Mouse (Mus musculus): ENCODE results near the gene Daam1. TPM values are rescaled to one million over a fixed set of nuclear protein-coding genes. Genes with fewer than 3 reads are reported as not detected.

The Daam1 gene
- polyA plus RNA-seq, 1 experiment from 2014 or later = 13.8 TPM

GRCm38 (mm10) chr12:71809550-71809949 lies 21.3 kb upstream of the Daam1 start:
- 83% methylated on average over 3 of the region's 3 CpGs for WGBS
- Histone ChIP-seq H3K9me3 (no peaks in the 10 kb centered on the region), H3K27me3 (no peaks in the 10 kb centered on the region), H3K4me2 (no peak overlapping the region), H3K36me3 (no peaks in the 10 kb centered on the region), H3K4me1 (peaks cover 11% of the 10 kb centered on the region), H3K9ac (no peak overlapping the region), H3K4me3 (no peak overlapping the region), H3K27ac (no peak overlapping the region)
- no peak for ATAC-seq (ENCODE audit: borderline replicate concordance, extremely low read depth, low FRiP score, low TSS enrichment)

DNA sequence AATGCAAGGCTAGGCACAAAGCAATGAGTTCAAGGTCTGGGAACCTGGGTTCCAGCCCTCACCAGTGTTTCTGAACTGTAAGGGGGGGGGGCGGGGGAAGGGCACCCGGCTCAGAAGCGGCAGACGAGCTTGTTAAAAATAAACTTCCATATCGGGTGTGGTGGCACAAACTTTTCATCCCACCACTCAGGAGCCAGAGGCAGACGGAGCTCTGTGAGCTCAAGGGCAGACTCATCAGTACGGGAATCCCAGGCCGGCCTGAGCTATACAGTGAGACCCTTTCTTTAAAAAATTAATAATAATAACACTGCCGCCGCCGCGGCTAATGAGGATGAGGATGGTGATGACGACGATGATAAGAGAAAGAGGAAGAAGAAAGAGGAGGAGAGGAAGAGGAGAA lies 18.3 kb upstream of the Daam1 start:
- H3K4me2 ChIP-seq = no peak overlapping the region
- no peak overlapping the region for H3K4me3 ChIP-seq
- H3K36me3 ChIP-seq = no peaks in the 10 kb centered on the region
- no peak overlapping the region for H3K27ac ChIP-seq
- H3K4me1 ChIP-seq = peaks cover 8% of the 10 kb centered on the region
- no peak overlapping the region for H3K9ac ChIP-seq
- H3K27me3 ChIP-seq = no peaks in the 10 kb centered on the region
- WGBS = 70% methylated on average over 14 of the region's 14 CpGs
- no peak for ATAC-seq (ENCODE audit: borderline replicate concordance, extremely low read depth, low FRiP score, low TSS enrichment)
- no peaks in the 10 kb centered on the region for H3K9me3 ChIP-seq

DNA sequence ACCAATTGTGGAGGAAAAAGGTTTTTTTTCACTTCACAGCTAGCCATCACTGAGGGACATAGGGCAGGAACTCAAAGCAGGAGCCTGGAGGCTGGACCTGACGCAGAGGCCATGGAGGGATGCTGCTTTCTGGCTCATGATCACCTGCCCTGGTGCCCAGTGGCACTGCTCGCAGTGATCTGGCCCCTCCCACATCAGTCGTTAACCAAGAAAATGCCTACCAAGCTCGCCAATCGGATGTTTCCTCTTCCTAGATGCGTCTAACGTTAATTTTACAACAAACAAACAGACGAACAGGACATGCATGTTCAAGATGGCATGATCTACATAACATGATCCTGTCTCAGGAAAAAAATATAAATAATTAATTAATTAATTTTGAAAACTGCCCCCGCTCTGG lies 17.6 kb upstream of the Daam1 start:
- Histone ChIP-seq H3K36me3 (no peaks in the 10 kb centered on the region), H3K4me2 (no peak overlapping the region), H3K27me3 (no peaks in the 10 kb centered on the region), H3K9me3 (no peaks in the 10 kb centered on the region), H3K9ac (no peak overlapping the region), H3K27ac (no peak overlapping the region), H3K4me1 (peaks cover 3% of the 10 kb centered on the region; the same call in 1 of the 2 replicates), H3K4me3 (no peak overlapping the region)
- ATAC-seq (ENCODE audit: borderline replicate concordance, extremely low read depth, low FRiP score, low TSS enrichment) = no peak
- 83% methylated on average over 9 of the region's 9 CpGs for WGBS

GRCm38 (mm10) chr12:71813761-71814160 lies 17.1 kb upstream of the Daam1 start:
- Histone ChIP-seq H3K36me3 (no peaks in the 10 kb centered on the region), H3K9me3 (no peaks in the 10 kb centered on the region), H3K9ac (no peak overlapping the region), H3K4me3 (no peak overlapping the region), H3K4me2 (no peak overlapping the region), H3K27ac (no peak overlapping the region), H3K27me3 (no peaks in the 10 kb centered on the region), H3K4me1 (peaks cover 3% of the 10 kb centered on the region; the same call in 1 of the 2 replicates)
- ATAC-seq (ENCODE audit: borderline replicate concordance, extremely low read depth, low FRiP score, low TSS enrichment) = no peak
- WGBS = 14% methylated on average over 7 of the region's 7 CpGs

- Histone ChIP-seq H3K9me3 (no peaks in the 10 kb centered on the region), H3K4me1 (peaks cover 10% of the 10 kb centered on the region), H3K4me3 (no peak overlapping the region), H3K4me2 (no peak overlapping the region), H3K9ac (no peak overlapping the region), H3K27me3 (no peaks in the 10 kb centered on the region), H3K27ac (no peak overlapping the region), H3K36me3 (no peaks in the 10 kb centered on the region)
- no peak for ATAC-seq (ENCODE audit: borderline replicate concordance, extremely low read depth, low FRiP score, low TSS enrichment)
- 60% methylated on average over 5 of the region's 5 CpGs for WGBS
Measured at GRCm38 (mm10) chr12:71820094-71820493, 10.8 kb upstream of the Daam1 start.

DNA sequence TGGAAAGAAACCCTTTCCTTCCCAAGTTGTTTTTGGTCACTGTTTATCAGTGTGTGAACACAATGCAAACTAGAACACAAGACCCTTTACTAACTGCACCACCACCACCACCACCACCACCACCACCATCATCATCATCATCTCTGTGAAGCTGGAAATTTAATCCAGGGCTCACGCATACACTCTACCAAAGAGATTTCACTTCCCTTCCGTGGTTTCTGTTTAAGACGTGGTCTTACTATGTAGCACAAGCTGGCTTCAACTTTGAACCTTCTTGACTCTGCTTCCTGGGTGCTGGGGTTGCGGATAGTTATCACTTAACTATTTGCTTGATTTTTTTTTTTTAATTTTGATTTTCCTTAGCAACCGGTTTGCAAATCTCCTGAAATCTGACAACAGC lies 9.6 kb upstream of the Daam1 start:
- Histone ChIP-seq H3K4me3 (no peak overlapping the region), H3K9me3 (no peaks in the 10 kb centered on the region), H3K4me1 (peaks cover 10% of the 10 kb centered on the region), H3K27ac (no peak overlapping the region), H3K4me2 (no peak overlapping the region), H3K36me3 (no peaks in the 10 kb centered on the region), H3K9ac (no peak overlapping the region), H3K27me3 (no peaks in the 10 kb centered on the region)
- 81% methylated on average over 5 of the region's 5 CpGs for WGBS
- ATAC-seq (ENCODE audit: borderline replicate concordance, extremely low read depth, low FRiP score, low TSS enrichment) = no peak

GRCm38 (mm10) chr12:71821743-71822142 lies 9.1 kb upstream of the Daam1 start:
- 56% methylated on average over 8 of the region's 8 CpGs for WGBS
- H3K36me3 ChIP-seq = no peaks in the 10 kb centered on the region
- H3K4me1 ChIP-seq = peaks cover 10% of the 10 kb centered on the region
- no peak overlapping the region for H3K9ac ChIP-seq
- no peaks in the 10 kb centered on the region for H3K27me3 ChIP-seq
- no peaks in the 10 kb centered on the region for H3K9me3 ChIP-seq
- no peak for ATAC-seq (ENCODE audit: borderline replicate concordance, extremely low read depth, low FRiP score, low TSS enrichment)
- no peak overlapping the region for H3K27ac ChIP-seq
- H3K4me2 ChIP-seq = no peak overlapping the region
- no peak overlapping the region for H3K4me3 ChIP-seq

- Histone ChIP-seq H3K4me2 (no peak overlapping the region), H3K27me3 (no peaks in the 10 kb centered on the region), H3K4me3 (no peak overlapping the region), H3K36me3 (no peaks in the 10 kb centered on the region), H3K9me3 (no peaks in the 10 kb centered on the region), H3K4me1 (peaks cover 17% of the 10 kb centered on the region), H3K27ac (no peak overlapping the region), H3K9ac (no peak overlapping the region)
- ATAC-seq (ENCODE audit: borderline replicate concordance, extremely low read depth, low FRiP score, low TSS enrichment) = no peak
- WGBS = 83% methylated on average over 6 of the region's 6 CpGs
Measured at GRCm38 (mm10) chr12:71824927-71825326, 6.0 kb upstream of the Daam1 start.

DNA sequence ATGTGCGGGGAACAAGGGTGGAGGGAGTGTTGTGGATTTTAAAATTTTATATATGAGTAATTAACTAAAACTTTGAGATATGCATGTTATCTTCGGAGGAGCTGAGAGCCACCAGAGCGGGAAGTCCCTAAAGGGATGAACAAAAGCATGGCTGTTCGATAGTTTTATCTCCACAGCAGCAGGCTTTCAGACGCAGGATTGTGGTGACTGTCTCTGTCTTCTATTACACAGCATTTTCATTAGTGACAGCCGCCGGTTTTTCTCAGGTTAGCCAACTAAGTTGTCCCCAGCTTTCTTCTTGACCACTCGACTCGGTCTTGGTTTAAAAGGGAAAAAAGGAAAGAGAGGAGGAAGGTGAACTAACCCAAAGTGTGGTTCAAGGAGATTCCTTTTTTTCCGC lies 739 bp upstream of the Daam1 start:
- no peaks in the 10 kb centered on the region for H3K36me3 ChIP-seq
- 10% methylated on average over 10 of the region's 10 CpGs for WGBS
- peaks cover 37% of the 10 kb centered on the region for H3K4me1 ChIP-seq
- peak overlapping the region; percentile 56 for H3K4me2 ChIP-seq
- H3K27ac ChIP-seq = peak overlapping the region; percentile 27; the same call in 1 of the 2 replicates
- H3K9ac ChIP-seq = peak overlapping the region; percentile 67
- peak overlapping the region; percentile 77 for H3K4me3 ChIP-seq
- no peak for ATAC-seq (ENCODE audit: borderline replicate concordance, extremely low read depth, low FRiP score, low TSS enrichment)
- H3K9me3 ChIP-seq = no peaks in the 10 kb centered on the region
- H3K27me3 ChIP-seq = no peaks in the 10 kb centered on the region

DNA sequence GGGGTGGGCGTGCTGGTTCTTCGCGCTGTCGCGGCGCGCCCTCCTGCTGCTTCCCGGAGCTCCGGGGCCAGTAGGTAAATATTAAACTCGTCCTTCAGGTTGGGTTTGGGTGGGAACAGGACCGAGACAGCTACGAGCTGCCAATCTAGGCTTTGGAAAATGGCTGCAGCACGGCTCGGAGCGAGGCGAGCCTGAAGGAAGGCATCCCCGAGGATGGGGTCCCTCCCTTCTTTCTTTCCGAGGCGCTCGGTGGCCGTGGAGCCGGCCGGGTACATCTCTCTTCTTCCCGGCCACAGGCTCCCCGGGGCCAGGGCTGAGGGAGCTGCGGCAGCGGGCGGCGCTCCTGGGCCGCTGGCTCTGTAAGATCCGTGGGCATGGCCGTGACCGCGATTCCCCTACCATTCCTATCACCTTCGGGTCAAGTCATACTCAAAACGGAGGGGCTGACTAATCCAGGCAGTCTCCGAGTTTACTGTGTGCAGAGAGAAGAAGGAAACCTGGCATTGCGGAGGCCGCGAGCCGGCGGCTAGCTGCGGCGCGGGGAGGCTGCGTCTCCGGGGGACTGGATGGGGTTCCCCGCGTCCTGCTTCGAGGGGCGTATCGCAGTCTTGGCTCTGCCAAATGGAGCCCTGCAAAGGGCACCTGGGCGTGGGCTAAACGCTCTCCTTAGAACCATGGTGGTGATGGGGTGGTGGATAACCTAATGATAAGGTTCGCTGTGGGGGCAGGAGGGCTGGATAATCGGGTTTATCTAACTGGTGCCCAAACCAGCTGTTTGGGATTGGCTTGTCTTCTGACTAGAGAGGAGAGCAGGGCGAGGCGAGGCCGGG lies 595 bp downstream of the Daam1 start:
- WGBS = under 1% methylated on average over 58 of the region's 59 CpGs
- peaks cover 51% of the 10 kb centered on the region for H3K4me1 ChIP-seq
- H3K9me3 ChIP-seq = no peaks in the 10 kb centered on the region
- H3K27ac ChIP-seq = peak overlapping the region; percentile 95
- no peaks in the 10 kb centered on the region for H3K36me3 ChIP-seq
- peak overlapping the region; percentile 67 for H3K4me2 ChIP-seq
- peak; percentile 25 for ATAC-seq (ENCODE audit: borderline replicate concordance, extremely low read depth, low FRiP score, low TSS enrichment)
- H3K9ac ChIP-seq = peak overlapping the region; percentile 75
- no peaks in the 10 kb centered on the region for H3K27me3 ChIP-seq
- peak overlapping the region; percentile 77 for H3K4me3 ChIP-seq

DNA sequence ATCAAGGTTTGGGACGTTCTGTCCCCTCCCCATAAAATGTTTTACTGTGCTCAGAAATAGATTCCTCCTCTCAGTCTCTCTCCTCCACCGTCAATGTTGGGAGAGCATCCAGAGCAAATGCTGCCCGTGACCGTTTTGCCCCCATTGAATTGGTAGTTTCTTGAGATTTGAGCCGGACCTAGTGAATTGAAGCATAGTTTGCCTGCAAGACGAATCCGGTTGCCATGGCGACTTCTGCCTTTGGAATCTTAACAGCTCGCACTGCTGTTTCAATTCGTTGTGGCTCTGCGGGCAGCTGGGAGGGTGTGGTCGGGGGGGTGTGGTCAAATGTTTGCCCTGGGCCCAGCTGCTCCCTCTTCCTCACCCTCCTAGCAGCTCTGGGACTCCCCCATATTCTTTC lies 1.3 kb downstream of the Daam1 start:
- Histone ChIP-seq H3K27ac (peak overlapping the region; percentile 95), H3K4me1 (peaks cover 58% of the 10 kb centered on the region), H3K36me3 (no peaks in the 10 kb centered on the region), H3K9me3 (no peaks in the 10 kb centered on the region), H3K27me3 (no peaks in the 10 kb centered on the region), H3K4me3 (peak overlapping the region; percentile 77), H3K4me2 (peak overlapping the region; percentile 67), H3K9ac (peak overlapping the region; percentile 75)
- under 1% methylated on average over 12 of the region's 12 CpGs for WGBS
- no peak for ATAC-seq (ENCODE audit: borderline replicate concordance, extremely low read depth, low FRiP score, low TSS enrichment)

GRCm38 (mm10) chr12:71834041-71834440 lies 3.2 kb downstream of the Daam1 start:
- no peak overlapping the region for H3K4me3 ChIP-seq
- 25% methylated on average over 7 of the region's 7 CpGs for WGBS
- H3K9ac ChIP-seq = no peak overlapping the region
- no peaks in the 10 kb centered on the region for H3K36me3 ChIP-seq
- ATAC-seq (ENCODE audit: borderline replicate concordance, extremely low read depth, low FRiP score, low TSS enrichment) = no peak
- H3K4me1 ChIP-seq = peaks cover 76% of the 10 kb centered on the region
- no peak overlapping the region; the same call in 1 of the 2 replicates for H3K4me2 ChIP-seq
- no peaks in the 10 kb centered on the region for H3K27me3 ChIP-seq
- peak overlapping the region; percentile 48; the same call in 1 of the 2 replicates for H3K27ac ChIP-seq
- no peaks in the 10 kb centered on the region for H3K9me3 ChIP-seq

All from lung, embryonic 15.5 days (tissue).